Mouse (Mus musculus) heart, adult 11 months (tissue): ENCODE data around the gene Kif3b.
A peak's percentile ranks its signal among the peaks of the same experiment; 100 is the strongest.
"Not testable (repeated sequence)": the region's sequence is repeated elsewhere in the genome, so short reads cannot be mapped to it uniquely, and the experiment has no call there.

ENCODE experiments used
- DNase-seq: peaks from one replicate; pipeline ENCODE4 v3.0.0; 2022

Kif3b gene

DNA sequence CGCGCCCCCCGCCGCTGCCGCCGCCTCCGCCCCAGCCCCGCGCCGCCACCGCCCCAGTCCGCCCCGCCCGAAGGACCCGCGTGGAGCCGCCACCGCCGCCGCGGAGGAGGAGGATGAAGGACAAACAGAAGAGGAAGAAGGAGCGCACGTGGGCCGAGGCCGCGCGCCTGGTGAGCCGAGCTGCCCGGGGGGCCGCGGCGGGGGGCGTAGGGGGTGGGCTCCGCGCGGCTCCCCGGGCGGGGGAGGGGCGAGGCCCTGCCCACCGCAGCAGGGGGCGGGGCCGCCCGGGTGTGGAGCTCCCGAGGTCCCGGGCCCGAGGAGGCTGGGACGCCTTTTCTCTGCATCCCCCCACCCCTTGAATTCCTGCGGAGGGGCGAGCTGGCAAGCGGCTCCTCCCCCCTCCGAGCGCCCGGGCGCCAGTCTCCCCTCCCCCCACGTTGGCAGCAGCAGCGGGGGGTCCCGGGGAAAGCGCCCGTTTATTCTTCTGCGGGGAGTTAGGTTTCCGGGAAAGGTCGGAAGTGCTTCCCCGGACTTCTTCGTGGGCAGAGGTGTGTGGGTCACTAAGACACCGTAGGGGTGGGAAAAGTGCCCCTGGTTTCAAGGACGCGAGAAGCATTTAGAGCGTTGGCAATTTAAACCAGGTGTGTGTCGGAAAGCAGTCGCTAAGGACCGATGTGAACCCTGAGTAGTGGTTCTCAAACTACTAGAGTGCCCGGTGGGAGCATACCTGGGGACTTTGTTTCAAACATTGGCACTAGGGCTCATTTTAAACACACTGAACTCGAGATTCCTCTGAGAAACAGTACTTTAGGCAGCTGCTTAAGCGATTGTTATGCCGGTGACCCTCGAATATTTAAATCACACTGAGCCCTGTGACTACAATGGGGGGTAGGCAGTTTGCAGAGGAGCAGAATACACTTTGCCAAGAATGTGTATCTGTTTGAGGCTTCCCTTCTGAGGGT is 55.3 kb downstream of the Kif3b start:
- peak; percentile 98 for DNase-seq

DNA sequence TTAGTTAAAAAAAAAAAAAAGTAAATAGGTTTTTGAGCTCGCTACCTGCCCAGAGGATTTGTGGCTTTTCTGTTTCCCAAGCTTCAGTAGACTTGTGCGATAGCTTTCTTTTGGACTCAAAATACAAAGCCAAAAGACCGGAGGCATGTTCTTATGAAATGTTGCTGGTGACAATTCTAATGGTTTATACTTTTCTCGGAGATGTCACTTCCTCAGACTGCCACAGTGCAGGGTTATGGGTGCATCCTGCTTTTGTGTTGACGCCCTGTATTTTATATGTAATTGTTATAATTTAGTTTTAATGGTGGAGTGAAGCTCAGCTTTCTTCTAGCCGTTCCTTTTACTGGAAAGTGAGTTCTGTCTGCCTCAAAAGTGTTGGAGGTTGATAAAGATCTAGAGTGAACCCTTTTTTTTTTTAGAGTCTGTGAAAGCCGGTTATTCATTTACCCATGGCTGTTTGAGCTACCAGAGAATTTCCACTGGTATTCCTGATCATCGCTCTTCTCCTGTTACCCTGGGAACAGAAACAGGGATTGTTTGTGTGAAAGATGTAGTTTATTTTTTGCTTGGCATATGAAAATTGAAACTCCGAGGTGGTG is 56.1 kb downstream of the Kif3b start:
- peak; percentile 53 for DNase-seq

DNA sequence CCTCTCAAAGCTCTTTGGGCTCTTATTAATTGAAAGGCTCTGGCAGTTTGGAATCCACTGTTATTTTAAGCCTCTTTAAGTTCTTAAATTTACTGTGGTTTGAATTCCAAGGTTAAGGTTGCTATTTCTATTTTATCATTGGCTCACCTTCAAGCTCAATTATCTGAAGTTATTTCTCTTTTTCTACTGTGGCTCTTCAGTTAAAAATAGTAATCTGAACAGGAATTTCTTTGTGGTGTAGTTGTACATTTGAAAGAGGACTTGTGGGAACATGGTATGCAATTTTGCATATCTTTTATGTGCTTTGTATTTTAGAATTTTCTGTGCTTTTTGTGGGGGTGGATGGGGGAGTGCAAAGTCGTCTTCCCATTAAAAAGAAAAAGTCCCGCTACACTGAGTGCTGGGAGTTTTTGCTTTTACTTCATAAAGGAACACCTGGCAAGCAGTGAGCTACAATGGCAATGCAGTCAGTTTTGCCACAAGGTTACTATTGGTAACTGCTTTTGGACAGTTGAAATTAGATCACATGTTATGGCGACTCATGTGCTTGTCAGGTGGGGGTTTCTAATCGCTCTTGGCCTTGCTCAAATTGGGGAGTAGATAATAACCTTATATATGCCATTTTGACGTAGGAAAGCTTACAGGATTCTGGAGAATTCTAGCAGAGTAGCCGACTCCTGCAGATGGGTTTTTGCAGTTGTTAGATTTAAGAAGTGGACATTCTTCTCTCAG is 57.1 kb downstream of the Kif3b start:
- DNase-seq = no peak

DNA sequence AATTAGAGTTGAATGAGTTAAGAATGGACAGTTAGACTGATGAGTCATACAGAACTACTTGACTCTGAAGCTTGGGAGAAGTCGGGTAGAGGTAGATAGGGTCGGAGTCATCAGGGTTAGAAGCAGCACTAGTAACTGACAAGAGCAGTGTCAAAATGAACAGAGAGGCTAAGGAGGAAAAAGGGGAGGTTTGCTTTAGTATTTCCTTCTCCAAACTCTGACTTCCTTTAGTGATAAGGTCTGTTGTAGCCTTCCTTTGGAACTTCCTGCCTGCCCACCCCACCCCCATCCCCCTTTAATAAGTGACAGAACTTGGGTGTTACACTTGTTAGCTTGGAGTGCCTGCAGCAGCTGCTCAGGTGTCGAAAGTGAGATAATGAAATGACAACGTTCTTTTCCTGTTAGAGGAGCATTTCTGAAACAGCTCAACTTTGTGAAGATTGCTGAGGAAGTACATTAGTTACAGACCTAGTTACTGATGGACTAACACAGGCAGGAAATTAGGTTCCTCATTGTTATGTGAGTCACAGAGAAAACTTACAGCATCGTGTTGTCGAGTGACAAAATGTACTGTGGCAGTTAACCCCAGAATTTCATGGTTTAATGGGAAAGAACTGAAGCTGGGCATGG is 59.5 kb downstream of the Kif3b start:
- no peak for DNase-seq

DNA sequence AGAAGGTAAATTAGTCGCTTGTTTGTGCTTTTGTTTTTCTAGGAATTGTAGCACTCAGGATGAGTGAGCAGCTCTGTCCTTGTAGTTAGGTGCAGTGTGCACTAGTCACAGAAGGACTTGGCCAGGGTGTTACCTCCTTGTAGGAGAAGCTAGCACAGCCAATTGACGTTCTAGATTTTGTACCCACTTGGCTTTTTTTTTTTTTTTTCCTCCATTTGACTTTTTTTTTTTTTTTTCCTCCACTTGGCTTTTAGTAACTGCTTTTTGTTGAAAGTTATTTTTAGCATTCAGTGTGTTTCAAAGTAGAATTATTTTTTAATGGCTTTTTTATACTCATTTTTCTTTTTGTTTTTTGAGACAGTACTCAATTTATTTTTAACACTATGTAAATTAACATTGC is 63.4 kb downstream of the Kif3b start:
- no peak for DNase-seq

DNA sequence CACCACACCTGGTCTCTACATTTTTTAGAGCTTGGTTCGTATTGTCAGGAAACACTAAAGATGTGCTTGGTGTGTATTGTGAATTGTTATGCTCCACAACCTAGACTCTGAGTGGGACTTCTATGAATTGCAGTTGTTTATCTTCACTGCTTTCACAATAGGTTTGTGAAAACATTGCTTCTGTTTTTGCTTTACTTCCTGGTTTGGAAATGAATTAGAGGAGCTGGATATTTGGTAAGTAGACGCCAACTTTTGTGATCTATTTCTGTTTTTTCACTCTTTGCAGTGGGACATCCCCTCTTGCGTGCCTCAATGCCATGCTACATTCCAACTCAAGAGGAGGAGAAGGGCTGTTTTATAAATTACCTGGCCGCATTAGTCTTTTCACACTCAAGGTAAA is 65.6 kb downstream of the Kif3b start:
- DNase-seq = no peak

DNA sequence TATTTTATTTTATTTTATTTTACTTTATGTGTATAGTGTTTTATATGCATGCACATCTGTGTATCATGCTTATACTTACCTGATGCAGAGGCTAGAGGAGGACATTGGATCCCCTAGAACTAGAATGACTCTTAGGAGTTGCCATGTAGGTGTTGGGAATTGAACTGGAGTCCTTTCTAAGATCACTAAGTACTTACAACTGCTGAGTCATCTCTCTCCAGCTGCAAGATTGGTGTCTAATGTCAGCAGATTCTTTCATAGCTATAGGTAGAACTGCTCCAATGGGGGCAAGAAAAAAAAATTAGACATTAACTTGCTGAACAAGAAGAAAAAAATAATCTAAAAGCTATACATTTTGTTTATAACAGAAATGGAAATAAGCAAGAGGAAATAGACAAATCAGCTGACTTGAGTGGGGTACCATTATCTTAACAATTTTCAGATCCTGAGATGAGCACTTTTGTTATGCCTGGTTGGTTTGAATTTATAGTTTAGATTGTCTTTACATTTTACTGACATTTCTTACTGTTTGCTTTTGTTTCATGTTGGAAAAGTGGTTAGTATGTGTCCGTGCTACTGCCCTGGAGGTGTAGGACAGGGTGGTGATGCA is 70.0 kb downstream of the Kif3b start:
- no peak for DNase-seq

DNA sequence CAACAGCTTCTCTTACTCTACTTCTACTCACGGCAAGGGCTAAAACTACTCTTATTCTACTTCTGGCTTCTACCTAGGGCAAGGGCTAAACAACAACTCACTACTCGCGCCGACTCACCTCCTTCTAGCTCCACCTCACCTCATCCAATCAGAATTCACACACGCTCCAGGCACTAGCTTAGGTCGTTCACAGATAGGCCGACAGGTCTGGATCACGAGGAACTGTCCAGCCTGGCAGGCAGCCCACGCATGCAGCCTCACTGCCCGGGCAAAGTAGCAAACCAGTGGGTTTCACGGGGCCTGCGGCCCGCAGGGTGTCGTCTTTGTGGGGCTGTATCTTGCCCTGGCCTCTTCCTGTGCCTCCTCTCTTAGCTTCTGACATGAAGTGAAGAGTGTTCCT is 73.3 kb downstream of the Kif3b start:
- DNase-seq = not testable (repeated sequence)

DNA sequence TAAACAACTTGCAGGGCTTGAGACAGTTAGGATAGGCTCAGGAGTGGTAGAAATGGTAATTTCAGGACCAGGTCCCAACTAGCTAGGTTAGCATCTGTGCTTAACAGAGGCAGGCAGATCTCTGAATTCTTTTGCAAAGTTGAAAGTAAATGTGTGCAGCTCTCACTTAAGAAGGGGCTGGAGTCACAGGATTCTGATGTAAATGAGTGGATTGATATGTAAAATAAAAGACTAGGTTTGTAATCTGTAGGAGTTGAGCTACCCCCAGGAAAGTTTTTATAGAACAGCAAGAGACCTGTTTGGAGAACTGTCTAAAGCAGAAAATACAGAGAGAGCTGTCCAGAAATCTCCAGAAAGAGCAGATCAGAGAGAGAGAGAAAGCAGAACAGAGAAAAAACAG is 79.7 kb downstream of the Kif3b start:
- no peak for DNase-seq

DNA sequence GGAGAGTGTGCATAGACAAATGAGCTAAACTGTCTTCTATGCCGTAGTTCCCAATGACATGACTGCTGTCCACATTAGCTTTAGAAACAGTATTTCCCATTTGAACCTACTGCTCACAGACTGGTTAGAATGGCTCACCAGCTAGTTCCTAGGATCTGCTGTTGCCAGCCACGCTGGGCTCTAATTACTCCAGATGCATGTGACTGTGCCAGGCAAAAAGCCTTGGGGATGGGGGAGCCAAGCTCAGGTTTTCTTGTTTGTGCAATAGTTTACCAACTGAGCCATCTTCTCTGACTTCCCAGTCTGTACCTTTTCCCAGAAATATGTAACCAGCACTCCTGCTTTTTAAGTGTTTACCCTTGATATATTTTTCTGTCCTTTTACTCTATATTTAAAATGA is 84.2 kb downstream of the Kif3b start:
- no peak for DNase-seq

DNA sequence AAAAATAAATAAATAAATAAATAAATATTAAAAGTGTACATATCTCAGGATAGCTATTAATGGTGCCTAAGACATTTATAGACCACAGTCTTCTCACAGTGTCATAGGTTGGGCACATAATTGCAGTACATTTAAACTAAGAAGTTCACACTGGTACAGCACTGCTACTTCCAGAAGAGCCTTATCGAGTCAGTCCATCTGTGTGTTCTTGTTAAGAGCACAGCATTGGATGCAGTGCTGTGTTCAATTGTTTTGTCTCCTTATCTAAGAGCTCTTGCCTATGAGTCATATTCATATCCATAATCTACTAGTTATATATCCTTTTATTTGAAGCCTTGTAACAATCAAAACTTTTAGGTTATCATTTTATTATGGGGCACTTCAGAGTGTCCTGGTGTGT is 89.3 kb downstream of the Kif3b start:
- no peak for DNase-seq
